Mouse (Mus musculus): Measurements from ENCODE around the gene Hist3h2ba.

DNA sequence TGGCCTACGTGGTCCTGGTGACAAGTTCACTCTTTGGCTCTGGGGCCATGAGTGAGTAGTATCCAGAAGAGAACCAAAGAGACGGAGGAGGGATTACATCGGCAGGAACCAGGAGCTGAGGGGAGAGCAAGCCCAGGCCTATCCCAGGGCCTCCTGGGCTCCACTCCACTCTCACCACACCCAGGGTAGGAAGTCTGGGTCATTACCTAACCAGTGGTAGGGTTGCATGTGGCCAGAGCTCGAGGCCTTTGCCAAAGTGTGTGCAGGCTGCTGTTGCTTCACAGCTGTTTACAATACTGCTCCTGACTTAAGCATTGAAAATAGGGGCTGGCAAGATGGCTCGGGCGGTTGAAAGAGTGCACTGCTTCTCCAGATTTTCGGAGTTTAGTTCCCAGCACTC, 30.9 kb downstream of the Hist3h2ba start:
- TF ChIP-seq GATA1 (IDR thresholded peaks at IDR 0.05; ENCODE audit: low read length) (no peak), TAL1 (IDR thresholded peaks at IDR 0.05; ENCODE audit: low read length) (no peak)

Measured in erythroblast, embryonic 14.5 days (primary cell).